In genomic region chr5:125979801-125980200, GRCm38 (mm10) we compare ENCODE assay signal across 27 mouse cellular contexts.
DNase-seq lines count a peak whose midpoint lies in the region; ATAC-seq and TF ChIP-seq lines count a peak whose summit lies in the region.
"Had no signal": no experiment of that assay in that cellular context is flagged by ENCODE, and none has a peak within 500 bp of the region (broad histone marks: within the 10 kb centered on the region; RNA-seq: fewer than 3 reads in every experiment).

No protein-coding gene starts in this region.

- 74% methylated on average over 6 of the region's 6 CpGs for WGBS in embryonic facial prominence, embryonic 14.5 days
- 89% methylated on average over 6 of the region's 6 CpGs for WGBS in embryonic facial prominence, embryonic 10.5 days
- WGBS in midbrain, postnatal 0 days, result 74% methylated on average over 6 of the region's 6 CpGs
- whole genome bisulfite sequencing in midbrain, embryonic 11.5 days, result 95% methylated on average over 6 of the region's 6 CpGs

- no peaks in the 10 kb centered on the region for H3K27me3 ChIP-seq in embryonic facial prominence, embryonic 14.5 days (replicated peaks; ENCODE audit: control insufficient read depth, insufficient read depth, low read length)
- no peaks in the 10 kb centered on the region for H3K27me3 ChIP-seq in embryonic facial prominence, embryonic 10.5 days (replicated peaks; ENCODE audit: low read depth, poor library complexity, severe bottlenecking)
- no peaks in the 10 kb centered on the region for H3K27me3 ChIP-seq in midbrain, postnatal 0 days (ENCODE audit: insufficient read depth, low read length)
- no peaks in the 10 kb centered on the region for H3K27me3 ChIP-seq in midbrain, embryonic 11.5 days (ENCODE audit: control insufficient read depth, insufficient read depth, low read length)
- H3K27me3 ChIP-seq: embryonic facial prominence, embryonic 15.5 days; forebrain, embryonic 15.5 days; heart, embryonic 12.5 days; hindbrain, embryonic 15.5 days; kidney, embryonic 15.5 days; liver, embryonic 12.5 days; megakaryocyte, embryonic 14.5 days; midbrain, embryonic 13.5 days had no signal

- ATAC-seq in embryonic facial prominence, embryonic 14.5 days (ENCODE audit: low read depth), result no peak
- no peak for ATAC-seq in midbrain, postnatal 0 days (ENCODE audit: low FRiP score)
- no peak for ATAC-seq in midbrain, embryonic 11.5 days (ENCODE audit: low FRiP score)
- ATAC-seq: CD4-positive, CD25-positive, alpha-beta regulatory T cell, adult 4 months; forebrain, embryonic 15.5 days; liver, embryonic 12.5 days; liver, postnatal 0 days; midbrain, embryonic 13.5 days had no signal

- intact Hi-C loops in left cerebral cortex, postnatal 14 days (cut with DNase I), result no loop called here

- no peak overlapping the region for H3K27ac ChIP-seq in embryonic facial prominence, embryonic 14.5 days (replicated peaks; ENCODE audit: low read depth, low read length)
- no peak overlapping the region for H3K27ac ChIP-seq in embryonic facial prominence, embryonic 10.5 days (replicated peaks)
- no peak overlapping the region for H3K27ac ChIP-seq in midbrain, postnatal 0 days (ENCODE audit: low read depth, low read length)
- H3K27ac ChIP-seq in midbrain, embryonic 11.5 days (ENCODE audit: low read depth, low read length), result no peak overlapping the region
- H3K27ac ChIP-seq: embryonic facial prominence, embryonic 15.5 days; forebrain, embryonic 15.5 days; gastrocnemius, adult 2 months; heart, adult 2 months; hindbrain, embryonic 15.5 days; kidney, embryonic 15.5 days; liver, embryonic 12.5 days; midbrain, embryonic 13.5 days had no signal

- H3K4me1 ChIP-seq in embryonic facial prominence, embryonic 14.5 days (ENCODE audit: control insufficient read depth, insufficient read depth, low read length), result no peaks in the 10 kb centered on the region
- no peaks in the 10 kb centered on the region for H3K4me1 ChIP-seq in embryonic facial prominence, embryonic 10.5 days
- no peaks in the 10 kb centered on the region for H3K4me1 ChIP-seq in midbrain, postnatal 0 days (ENCODE audit: insufficient read depth, low read length)
- H3K4me1 ChIP-seq in midbrain, embryonic 11.5 days (ENCODE audit: control insufficient read depth, insufficient read depth, low read length), result no peaks in the 10 kb centered on the region
- H3K4me1 ChIP-seq: embryonic facial prominence, embryonic 15.5 days; forebrain, embryonic 15.5 days; heart, embryonic 12.5 days; hindbrain, embryonic 15.5 days; kidney, embryonic 15.5 days; liver, embryonic 12.5 days; megakaryocyte, embryonic 14.5 days; midbrain, embryonic 13.5 days had no signal

- 0 out of 2 replicates have a peak, but pooled peaks cover 5% of the 10 kb centered on the region for H3K9me3 ChIP-seq in embryonic facial prominence, embryonic 14.5 days (ENCODE audit: control insufficient read depth, low read length)
- peaks cover 8% of the 10 kb centered on the region; the same call in 1 of the 2 replicates for H3K9me3 ChIP-seq in embryonic facial prominence, embryonic 10.5 days
- H3K9me3 ChIP-seq in midbrain, postnatal 0 days (ENCODE audit: low read length), result no peaks in the 10 kb centered on the region
- no peaks in the 10 kb centered on the region for H3K9me3 ChIP-seq in midbrain, embryonic 11.5 days (ENCODE audit: control insufficient read depth, low read length)
- H3K9me3 ChIP-seq: embryonic facial prominence, embryonic 15.5 days; forebrain, embryonic 15.5 days; hindbrain, embryonic 15.5 days had no signal

- H3K9ac ChIP-seq in embryonic facial prominence, embryonic 14.5 days (ENCODE audit: low read depth, low read length), result no peak overlapping the region
- H3K9ac ChIP-seq in midbrain, postnatal 0 days (replicated peaks; ENCODE audit: low read length, poor library complexity, severe bottlenecking), result no peak overlapping the region
- H3K9ac ChIP-seq in midbrain, embryonic 11.5 days (ENCODE audit: low read length), result no peak overlapping the region
- H3K9ac ChIP-seq: embryonic facial prominence, embryonic 15.5 days; forebrain, embryonic 15.5 days; heart, embryonic 12.5 days; hindbrain, embryonic 15.5 days; kidney, embryonic 15.5 days; liver, embryonic 12.5 days; liver, postnatal 0 days; midbrain, embryonic 13.5 days had no signal

- H3K36me3 ChIP-seq in embryonic facial prominence, embryonic 14.5 days (ENCODE audit: control insufficient read depth, insufficient read depth, low read length), result no peaks in the 10 kb centered on the region
- H3K36me3 ChIP-seq in embryonic facial prominence, embryonic 10.5 days (replicated peaks), result no peaks in the 10 kb centered on the region
- no peaks in the 10 kb centered on the region for H3K36me3 ChIP-seq in midbrain, postnatal 0 days (ENCODE audit: insufficient read depth, low read length)
- no peaks in the 10 kb centered on the region for H3K36me3 ChIP-seq in midbrain, embryonic 11.5 days (ENCODE audit: control insufficient read depth, insufficient read depth, low read length)
- H3K36me3 ChIP-seq: embryonic facial prominence, embryonic 15.5 days; forebrain, embryonic 15.5 days; heart, embryonic 12.5 days; hindbrain, embryonic 15.5 days; kidney, embryonic 15.5 days; liver, embryonic 12.5 days; midbrain, embryonic 13.5 days had no signal

- peak; percentile 11 for DNase-seq in embryonic facial prominence, embryonic 14.5 days (ENCODE audit: low spot score)
- no peak for DNase-seq in embryonic facial prominence, embryonic 10.5 days (ENCODE audit: low spot score)
- peak; percentile 9 for DNase-seq in midbrain, postnatal 0 days (ENCODE audit: low spot score)
- no peak for DNase-seq in midbrain, embryonic 11.5 days (ENCODE audit: low spot score, missing footprints)
- peak; percentile 71 to 72 for DNase-seq in cerebellum, postnatal 10 days
- no peak for DNase-seq in left cerebral cortex, postnatal 14 days (ENCODE audit: low spot score in 2 of 2)
- no peak for DNase-seq in urinary bladder, adult 2 months (ENCODE audit: low spot score)
- DNase-seq: adrenal gland, postnatal 14 days; gastrocnemius, adult 2 months; gastrocnemius, postnatal 36 days; heart, adult 2 months; kidney, adult 18-20 months; kidney, postnatal 25 days; left cerebral cortex, postnatal 4 days; liver, postnatal 0 days; lung, postnatal 4 days; thymus, adult 18-20 months; thymus, postnatal 25 days had no signal

- no peak overlapping the region for H3K4me2 ChIP-seq in embryonic facial prominence, embryonic 14.5 days (ENCODE audit: low read depth, low read length)
- no peak overlapping the region for H3K4me2 ChIP-seq in midbrain, postnatal 0 days (ENCODE audit: low read depth, low read length, poor library complexity, severe bottlenecking)
- H3K4me2 ChIP-seq in midbrain, embryonic 11.5 days, result no peak overlapping the region
- H3K4me2 ChIP-seq: embryonic facial prominence, embryonic 15.5 days; forebrain, embryonic 15.5 days; heart, embryonic 12.5 days; hindbrain, embryonic 15.5 days; kidney, embryonic 15.5 days; liver, embryonic 12.5 days; midbrain, embryonic 13.5 days had no signal

- H3K4me3 ChIP-seq in embryonic facial prominence, embryonic 14.5 days (ENCODE audit: low read depth, low read length), result no peak overlapping the region
- H3K4me3 ChIP-seq in embryonic facial prominence, embryonic 10.5 days, result no peak overlapping the region
- no peak overlapping the region for H3K4me3 ChIP-seq in midbrain, postnatal 0 days (ENCODE audit: low read depth, low read length)
- no peak overlapping the region for H3K4me3 ChIP-seq in midbrain, embryonic 11.5 days (ENCODE audit: low read depth, low read length)
- H3K4me3 ChIP-seq: embryonic facial prominence, embryonic 15.5 days; forebrain, embryonic 15.5 days; gastrocnemius, adult 2 months; heart, adult 2 months; heart, embryonic 12.5 days; hindbrain, embryonic 15.5 days; kidney, embryonic 15.5 days; liver, embryonic 12.5 days; megakaryocyte, embryonic 14.5 days; midbrain, embryonic 13.5 days had no signal

- TF ChIP-seq CTCF in midbrain, postnatal 0 days (IDR thresholded peaks at IDR 0.05), result no peak

Comparison
In these comparisons a context has a peak if more than half of its experiments do, and no peak if none do; other contexts are left out.
1. DNase-seq: peak in embryonic facial prominence, embryonic 14.5 days (single experiment), midbrain, postnatal 0 days (single experiment) and cerebellum, postnatal 10 days (2 of 2); none in embryonic facial prominence, embryonic 10.5 days (single experiment), midbrain, embryonic 11.5 days (single experiment), left cerebral cortex, postnatal 14 days (0 of 2) and urinary bladder, adult 2 months (single experiment).